Mouse (Mus musculus): ENCODE data around the gene Gm20481.
"Not testable (repeated sequence)": the region's sequence is repeated elsewhere in the genome, so short reads cannot be mapped to it uniquely, and the experiment has no call there.

Gm20481 gene

GRCm38 (mm10) chr17:34975581-34976492, 6.1 kb downstream of the Gm20481 start:
- no peak for DNase-seq (ENCODE audit: low spot score)

DNA sequence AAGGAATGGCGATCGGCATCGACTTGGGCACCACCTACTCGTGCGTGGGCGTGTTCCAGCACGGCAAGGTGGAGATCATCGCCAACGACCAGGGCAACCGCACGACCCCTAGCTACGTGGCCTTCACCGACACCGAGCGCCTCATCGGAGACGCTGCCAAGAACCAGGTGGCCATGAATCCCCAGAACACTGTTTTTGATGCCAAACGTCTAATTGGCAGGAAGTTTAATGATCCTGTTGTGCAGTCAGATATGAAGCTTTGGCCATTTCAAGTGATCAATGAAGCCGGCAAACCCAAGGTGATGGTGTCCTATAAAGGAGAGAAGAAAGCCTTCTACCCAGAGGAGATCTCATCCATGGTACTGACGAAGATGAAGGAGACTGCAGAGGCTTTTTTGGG, 7.3 kb downstream of the Gm20481 start:
- DNase-seq (ENCODE audit: low spot score): no peak

DNA sequence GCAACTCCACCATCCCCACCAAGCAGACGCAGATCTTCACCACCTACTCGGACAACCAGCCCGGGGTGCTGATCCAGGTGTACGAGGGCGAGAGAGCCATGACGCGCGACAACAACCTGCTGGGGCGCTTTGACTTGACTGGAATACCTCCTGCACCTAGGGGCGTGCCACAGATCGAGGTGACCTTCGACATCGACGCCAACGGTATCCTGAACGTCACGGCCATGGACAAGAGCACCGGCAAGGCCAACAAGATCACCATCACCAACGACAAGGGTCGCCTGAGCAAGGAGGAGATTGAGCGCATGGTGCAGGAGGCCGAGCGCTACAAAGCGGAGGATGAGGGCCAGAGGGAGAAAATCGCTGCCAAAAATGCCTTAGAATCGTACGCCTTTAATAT, 8.5 kb downstream of the Gm20481 start:
- no peak for DNase-seq (ENCODE audit: low spot score)

DNA sequence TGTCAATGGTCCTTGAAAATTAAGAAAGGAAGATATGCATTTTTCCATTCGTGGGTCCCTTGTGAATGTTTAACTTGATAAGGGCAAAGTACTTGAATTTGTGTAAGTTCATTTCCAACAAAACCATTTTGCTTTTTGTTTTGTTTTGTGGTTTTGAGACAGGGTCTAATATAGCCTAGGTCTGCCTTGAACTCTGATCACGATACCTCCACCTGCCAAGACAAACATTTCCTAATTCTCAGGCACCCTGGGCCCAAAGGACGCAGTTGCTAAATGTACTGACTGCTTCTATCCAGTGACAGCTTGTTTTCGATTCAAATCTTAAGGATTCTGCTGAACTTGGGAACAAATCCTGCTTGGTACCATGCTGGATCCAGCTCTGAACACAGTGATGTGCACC, 9.9 kb downstream of the Gm20481 start:
- no peak for DNase-seq (ENCODE audit: low spot score)

DNA sequence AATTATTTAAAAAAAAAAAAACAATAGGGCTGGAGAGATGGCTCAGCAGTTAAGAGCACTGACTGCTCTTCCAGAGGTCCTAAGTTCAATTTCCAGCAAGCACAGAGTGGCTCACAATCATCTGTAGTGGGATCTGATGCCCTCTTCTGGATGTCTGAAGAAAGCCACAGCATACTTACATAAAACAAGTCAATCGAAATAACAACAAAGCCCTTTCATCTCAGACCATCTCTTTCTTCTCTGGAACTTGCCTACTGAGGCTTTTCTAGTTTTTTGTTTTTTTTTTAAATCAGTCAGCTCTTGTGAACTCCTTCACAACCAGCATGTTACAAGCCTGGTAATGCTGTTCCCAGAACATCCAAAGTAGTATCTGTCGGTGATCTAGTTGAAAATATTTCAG, 10.9 kb downstream of the Gm20481 start:
- DNase-seq (ENCODE audit: low spot score): no peak

DNA sequence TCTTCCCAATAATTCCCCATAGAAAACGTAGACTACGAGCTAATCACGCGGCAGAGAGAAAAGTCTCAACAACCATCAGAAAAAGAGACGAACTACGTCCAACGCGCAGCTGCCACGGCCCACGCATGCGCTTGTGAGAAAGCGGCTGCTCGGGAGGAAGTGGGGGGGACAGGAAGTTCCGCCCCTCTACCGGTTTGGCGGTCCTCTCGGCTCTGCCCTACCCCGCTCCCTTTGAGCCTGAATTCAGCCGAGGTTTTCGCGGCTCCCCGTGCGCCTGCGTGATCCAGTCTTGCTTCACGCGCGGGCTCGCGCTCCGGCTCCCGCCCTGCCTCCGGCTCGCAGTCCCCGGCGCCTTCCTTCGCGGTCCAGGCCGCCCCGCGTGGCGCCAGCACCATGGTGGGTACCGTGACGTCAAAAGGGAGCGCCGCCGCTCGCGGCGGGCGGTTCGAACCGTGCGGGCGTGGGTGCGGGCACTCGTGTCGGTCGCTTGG, 12.0 kb downstream of the Gm20481 start, which contains the start of gene Lsm2:
Lsm2 (plus strand) TSS at position 173 of the 491 bp plus-strand sequence.
- peak; percentile 87 for DNase-seq (ENCODE audit: low spot score)

DNA sequence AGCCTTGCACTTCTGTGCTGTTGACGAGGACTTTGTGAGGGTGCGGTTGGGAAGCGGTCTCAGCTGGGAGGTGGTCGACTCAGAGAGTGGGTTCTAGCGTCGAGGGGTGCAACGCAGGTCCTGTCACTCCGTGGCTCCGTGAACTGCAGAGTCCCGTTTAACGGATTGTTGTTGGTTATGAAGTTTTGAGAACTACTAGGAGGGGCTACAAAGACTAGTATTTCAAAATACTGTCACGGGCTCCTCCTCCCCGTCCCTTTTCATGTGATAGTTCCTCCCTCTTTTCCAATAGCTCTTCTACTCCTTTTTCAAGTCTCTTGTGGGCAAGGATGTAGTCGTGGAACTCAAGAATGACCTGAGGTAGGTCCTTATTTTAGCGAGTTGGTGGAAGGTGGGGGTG, 12.6 kb downstream of the Gm20481 start:
- no peak for DNase-seq (ENCODE audit: low spot score)

GRCm38 (mm10) chr17:34984218-34984617, 14.5 kb downstream of the Gm20481 start:
- no peak for DNase-seq (ENCODE audit: low spot score)

GRCm38 (mm10) chr17:34994751-34995150, 25.0 kb downstream of the Gm20481 start:
- DNase-seq (ENCODE audit: low spot score): no peak

DNA sequence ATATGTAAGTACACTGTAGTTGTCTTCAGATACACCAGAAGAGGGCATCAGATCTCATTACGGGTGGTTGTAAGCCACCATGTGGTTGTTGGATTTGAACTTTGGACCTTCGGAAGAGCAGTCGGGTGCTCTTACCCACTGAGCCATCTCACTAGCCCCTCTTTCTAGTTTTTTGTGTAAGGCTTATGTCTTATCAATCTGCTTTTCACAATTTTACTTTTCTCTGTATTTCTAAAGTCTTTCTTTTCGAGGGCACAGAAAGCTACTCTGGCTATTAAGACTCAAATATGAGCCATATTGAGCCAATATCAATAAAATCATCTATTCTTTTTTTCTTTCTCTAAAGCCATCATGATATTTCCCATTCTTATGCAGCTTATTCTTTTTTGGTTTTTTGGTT, 25.5 kb downstream of the Gm20481 start:
- DNase-seq (ENCODE audit: low spot score): not testable (repeated sequence)

DNA sequence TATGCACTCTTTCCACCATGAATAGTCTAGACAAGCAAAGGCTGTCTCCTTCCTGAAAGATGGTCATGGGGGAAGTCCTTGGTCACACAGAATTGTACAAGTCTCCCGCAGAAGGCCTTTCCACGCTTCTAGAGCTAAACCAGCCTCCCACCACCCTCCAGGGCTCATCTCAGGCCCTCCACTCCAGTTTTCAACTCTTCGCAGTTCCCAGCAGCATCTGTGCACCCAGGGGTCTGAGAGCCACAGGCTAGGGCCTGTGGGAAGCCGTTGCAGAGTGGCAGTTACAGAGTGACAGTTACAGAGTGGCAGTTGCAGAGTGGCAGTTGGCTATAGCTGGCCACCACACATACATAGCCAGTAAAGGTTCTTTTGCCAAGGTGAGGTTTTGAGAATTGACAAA, 26.2 kb downstream of the Gm20481 start:
- DNase-seq (ENCODE audit: low spot score): not testable (repeated sequence)

GRCm38 (mm10) chr17:34996411-34997141, 26.9 kb downstream of the Gm20481 start:
- DNase-seq (ENCODE audit: low spot score): no peak

- DNase-seq (ENCODE audit: low spot score): no peak
These were observed 27.4 kb downstream of the Gm20481 start for GRCm38 (mm10) chr17:34997142-34997483.

DNA sequence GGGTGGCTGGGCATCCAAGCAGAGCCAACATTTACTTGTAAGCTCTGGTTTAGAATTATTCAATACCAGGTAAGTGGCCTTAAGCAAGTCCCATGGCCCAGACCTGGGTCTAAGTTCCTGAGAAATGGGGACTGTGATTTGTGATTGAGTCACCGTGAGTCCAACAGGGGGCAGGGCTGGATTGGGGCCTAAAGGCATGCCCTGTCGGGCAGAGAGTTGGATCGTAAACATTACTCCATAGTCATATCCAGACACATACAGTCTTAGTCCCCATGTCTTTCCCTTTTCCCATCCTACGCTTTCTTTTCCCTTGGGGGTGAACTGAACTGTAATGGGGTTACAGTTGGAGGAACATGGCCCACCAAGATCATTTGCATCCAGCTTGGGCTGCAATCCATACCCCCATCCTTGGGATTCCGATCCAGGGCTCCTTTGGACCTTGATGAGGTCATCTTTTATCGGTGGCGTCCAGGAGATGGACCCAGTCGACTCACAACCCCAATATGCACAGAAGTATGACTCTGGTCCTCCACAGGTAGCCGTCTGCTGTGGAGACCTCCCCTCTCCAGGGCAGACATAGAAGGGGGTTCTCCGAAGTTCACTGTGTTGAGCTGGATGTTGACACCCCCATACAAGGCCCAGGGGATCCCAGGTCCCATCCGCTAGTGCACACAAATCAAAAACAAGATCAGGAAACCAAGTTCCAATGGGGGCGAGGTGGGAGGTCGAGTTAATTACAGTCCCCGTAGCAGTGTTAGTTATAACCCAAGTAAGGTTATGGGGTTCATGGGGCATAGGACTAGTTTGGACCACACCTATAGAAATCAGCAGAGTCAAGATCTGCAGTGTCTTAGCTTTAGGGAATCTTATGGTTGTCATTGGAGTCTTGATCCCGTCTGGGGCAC, 29.1 kb downstream of the Gm20481 start:
- DNase-seq (ENCODE audit: low spot score): no peak

DNA sequence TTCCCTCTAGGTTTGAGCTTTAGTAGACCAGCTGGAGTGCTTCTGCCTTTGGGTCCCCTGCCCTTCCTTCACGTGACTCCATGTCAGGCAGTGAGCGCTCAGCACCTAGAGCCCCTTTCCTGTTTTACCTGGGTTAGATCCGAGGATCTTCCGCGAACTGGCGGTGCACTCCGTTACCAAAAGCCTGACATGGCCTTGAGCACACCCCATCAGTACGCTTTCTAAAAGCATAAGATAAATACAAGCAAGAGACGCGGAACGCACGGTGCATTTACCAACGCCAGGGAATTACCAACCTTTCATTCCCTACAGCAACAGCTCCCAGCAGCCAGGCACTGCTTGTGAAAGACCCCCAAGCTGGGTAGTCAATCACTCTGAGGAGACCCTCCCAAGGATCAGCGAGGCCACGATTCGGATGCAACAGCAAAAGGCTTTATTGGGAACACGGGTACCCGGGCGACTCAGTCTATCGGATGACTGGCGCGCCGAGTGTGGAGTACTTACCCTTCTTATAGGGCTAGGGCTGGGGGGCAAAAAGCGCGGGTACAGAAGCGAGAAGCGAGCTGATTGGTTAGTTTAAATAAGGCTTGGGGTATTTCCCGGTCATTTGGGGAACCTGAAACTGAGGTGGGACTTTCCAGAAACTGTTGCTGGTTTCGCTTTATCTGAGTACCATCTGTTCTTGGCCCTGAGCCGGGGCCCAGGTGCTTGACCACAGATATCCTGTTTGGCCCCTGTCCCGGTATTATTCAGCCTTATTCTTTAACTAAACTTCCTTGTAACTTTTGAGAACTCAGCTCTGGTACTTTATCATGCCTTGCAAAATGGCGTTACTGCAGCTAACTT, 30.4 kb downstream of the Gm20481 start:
- not testable (repeated sequence) for DNase-seq (ENCODE audit: low spot score)

DNA sequence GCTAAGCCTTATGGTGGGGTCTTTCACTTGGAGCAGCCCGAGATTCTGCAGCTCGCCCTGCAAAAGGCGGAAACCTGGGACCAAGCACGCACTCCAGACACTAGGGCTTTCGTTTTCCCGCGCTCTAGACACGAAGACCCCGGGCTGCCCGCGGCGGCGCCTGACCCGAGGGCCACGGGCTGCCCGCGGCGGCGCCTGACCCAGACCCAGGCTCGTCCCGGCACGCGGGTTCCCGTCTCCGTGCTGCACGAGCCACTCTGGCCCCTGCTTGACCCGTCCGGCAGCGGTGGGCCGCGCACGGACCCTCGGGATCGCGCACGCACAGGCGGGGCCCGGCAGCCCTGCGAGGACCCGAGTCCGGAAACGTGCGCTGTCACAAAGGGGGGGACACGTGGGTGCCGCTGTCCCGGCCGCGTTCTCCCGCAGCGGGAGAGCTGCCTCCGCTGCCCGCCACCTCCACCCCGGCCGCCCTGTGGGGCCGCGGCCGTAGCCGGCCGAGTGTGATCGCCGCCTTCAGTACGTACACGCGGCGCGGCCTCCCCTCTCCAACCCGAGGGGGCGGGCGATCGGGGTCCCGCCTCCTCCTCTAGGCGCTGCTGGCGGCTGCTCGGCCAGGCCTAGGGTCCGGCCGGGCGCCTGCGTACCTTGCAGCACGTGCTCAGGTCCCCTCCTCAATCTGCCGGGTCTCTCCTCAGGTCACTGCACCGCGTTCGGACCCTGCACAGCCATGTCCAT, 31.2 kb downstream of the Gm20481 start, which contains the start of gene Vars:
Vars (plus strand) TSS at position 271 of the 735 bp plus-strand sequence.
- peak; percentile 89 for DNase-seq (ENCODE audit: low spot score)

DNA sequence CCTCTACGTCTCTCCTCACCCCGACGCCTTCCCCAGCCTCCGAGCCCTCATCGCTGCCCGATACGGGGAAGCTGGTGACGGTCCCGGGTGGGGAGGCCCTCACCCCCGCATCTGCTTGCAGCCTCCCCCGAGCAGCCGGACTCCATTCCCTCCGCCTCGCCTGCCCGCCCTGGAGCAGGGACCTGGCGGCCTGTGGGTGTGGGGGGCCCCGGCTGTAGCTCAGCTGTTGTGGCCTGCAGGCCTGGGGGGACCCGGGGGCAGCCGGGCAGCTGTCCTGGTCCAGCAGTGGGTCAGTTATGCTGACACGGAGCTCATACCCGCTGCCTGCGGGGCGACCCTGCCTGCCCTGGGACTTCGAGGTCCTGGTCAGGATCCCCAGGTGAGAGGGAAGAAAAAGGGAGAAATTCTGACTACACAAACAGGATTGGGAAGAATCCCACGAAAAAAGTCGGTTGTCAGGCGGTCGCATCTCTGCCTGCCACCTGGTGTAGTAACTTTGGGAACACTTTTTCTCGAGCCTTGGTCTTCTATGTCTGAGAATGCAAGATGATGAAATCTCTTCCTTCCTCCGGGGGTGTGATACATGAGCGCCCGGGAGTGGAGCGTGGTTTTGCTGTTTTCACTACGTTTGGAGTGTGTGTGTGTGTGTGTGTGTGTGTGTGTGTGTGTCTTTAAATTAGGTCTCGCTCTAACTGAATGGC, 31.9 kb downstream of the Gm20481 start:
- no peak for DNase-seq (ENCODE audit: low spot score)

DNA sequence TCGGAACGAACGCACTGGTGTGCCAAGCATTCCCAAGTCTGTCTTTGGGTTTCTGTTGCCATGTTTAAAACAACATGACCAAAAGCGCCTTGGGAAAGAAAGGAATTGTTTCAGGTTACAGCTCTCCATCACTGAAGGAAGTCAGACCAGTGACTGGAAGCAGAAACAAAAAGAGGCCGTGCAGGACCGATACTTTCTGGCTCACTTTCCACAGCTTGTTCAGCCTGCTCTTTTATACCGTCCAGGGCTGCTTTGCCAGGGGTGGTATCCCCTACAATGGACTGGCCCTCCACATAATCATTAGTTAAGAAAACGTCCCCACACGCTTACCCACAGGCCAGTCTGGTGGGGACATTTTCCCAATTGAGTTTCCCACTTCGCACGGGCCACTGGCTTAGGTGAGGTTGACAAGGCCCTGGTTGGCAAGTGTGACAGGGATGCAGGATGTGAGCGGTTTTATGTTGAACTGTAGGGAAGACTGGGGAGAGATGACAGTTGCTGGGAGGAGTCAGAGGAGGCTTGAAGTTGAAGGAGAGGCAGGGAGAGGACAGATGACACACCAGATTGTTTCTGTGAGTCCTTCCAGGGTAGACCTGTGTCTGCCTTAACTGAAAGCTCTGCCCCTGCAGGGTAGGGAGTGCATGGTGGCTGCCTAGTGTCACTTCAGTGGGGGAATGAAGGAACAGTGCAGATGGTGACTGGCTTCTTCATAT, 32.6 kb downstream of the Gm20481 start:
- no peak for DNase-seq (ENCODE audit: low spot score)
